Mouse (Mus musculus): ENCODE data around the gene Lrrc26. TPM values are rescaled to one million over a fixed set of nuclear protein-coding genes. Genes with fewer than 3 reads are reported as not detected.

Lrrc26 gene
- polyA plus RNA-seq, 1 experiment from 2014 or later = 6.6 TPM

- WGBS = 81% methylated on average over 6 of the region's 6 CpGs
Measured at GRCm38 (mm10) chr2:25287927-25288649, 1.6 kb upstream of the Lrrc26 start, which contains the start of gene Tmem210. TSS of gene Tmem210 (plus strand) at chr2:25288145.

GRCm38 (mm10) chr2:25288734-25289345 is 875 bp upstream of the Lrrc26 start:
- Histone ChIP-seq H3K9ac (ENCODE audit: low read depth, low read length) (no peak overlapping the region), H3K4me3 (ENCODE audit: low read depth, low read length) (no peak overlapping the region), H3K27ac (ENCODE audit: low read depth, low read length) (no peak overlapping the region), H3K4me2 (replicated peaks; ENCODE audit: low read depth) (no peak overlapping the region), H3K27me3 (replicated peaks; ENCODE audit: control insufficient read depth, insufficient read depth, low read length) (peaks cover 45% of the 10 kb centered on the region), H3K4me1 (replicated peaks; ENCODE audit: control insufficient read depth, insufficient read depth, low read length) (peaks cover 19% of the 10 kb centered on the region; the same call in 1 of the 2 replicates), H3K36me3 (ENCODE audit: control insufficient read depth, insufficient read depth) (peaks cover 16% of the 10 kb centered on the region), H3K9me3 (ENCODE audit: control insufficient read depth) (no peaks in the 10 kb centered on the region)
- 0 out of 2 replicates have a peak, but pooled peaks have one; percentile 28 for TF ChIP-seq CTCF (IDR thresholded peaks at IDR 0.05; ENCODE audit: low read depth)
- 85% methylated on average over 7 of the region's 7 CpGs for WGBS
- no peak for ATAC-seq

More at GRCm38 (mm10) chr2:25287927-25288649, 1.6 kb upstream of the Lrrc26 start, which contains the start of gene Tmem210:
- no peak for TF ChIP-seq CTCF (IDR thresholded peaks at IDR 0.05; ENCODE audit: low read depth)
- peaks cover 22% of the 10 kb centered on the region for H3K36me3 ChIP-seq (ENCODE audit: control insufficient read depth, insufficient read depth)
- H3K27ac ChIP-seq (ENCODE audit: low read depth, low read length) = peak within 1 kb of the TSS; percentile 90
- H3K4me1 ChIP-seq (replicated peaks; ENCODE audit: control insufficient read depth, insufficient read depth, low read length) = peaks cover 19% of the 10 kb centered on the region; the same call in 1 of the 2 replicates
- peak within 1 kb of the TSS; percentile 37; the same call in 1 of the 2 replicates for H3K4me2 ChIP-seq (replicated peaks; ENCODE audit: low read depth)
- peaks cover 40% of the 10 kb centered on the region for H3K27me3 ChIP-seq (replicated peaks; ENCODE audit: control insufficient read depth, insufficient read depth, low read length)
- H3K9ac ChIP-seq (ENCODE audit: low read depth, low read length) = no peak within 1 kb of the TSS
- no peaks in the 10 kb centered on the region for H3K9me3 ChIP-seq (ENCODE audit: control insufficient read depth)
- H3K4me3 ChIP-seq (ENCODE audit: low read depth, low read length) = no peak within 1 kb of the TSS
- no peak for ATAC-seq

GRCm38 (mm10) chr2:25290101-25290815 is 543 bp downstream of the Lrrc26 start:
- peak overlapping the region; percentile 42 for H3K4me3 ChIP-seq (ENCODE audit: low read depth, low read length)
- 2% methylated on average over 54 of the region's 54 CpGs for WGBS
- H3K9ac ChIP-seq (ENCODE audit: low read depth, low read length) = 0 out of 2 replicates have a peak overlapping the region, but pooled peaks have one; percentile 17
- TF ChIP-seq CTCF (IDR thresholded peaks at IDR 0.05; ENCODE audit: low read depth) = no peak
- no peak for ATAC-seq
- H3K9me3 ChIP-seq (ENCODE audit: control insufficient read depth) = no peaks in the 10 kb centered on the region
- H3K4me1 ChIP-seq (replicated peaks; ENCODE audit: control insufficient read depth, insufficient read depth, low read length) = peaks cover 19% of the 10 kb centered on the region; the same call in 1 of the 2 replicates
- peaks cover 46% of the 10 kb centered on the region for H3K27me3 ChIP-seq (replicated peaks; ENCODE audit: control insufficient read depth, insufficient read depth, low read length)
- peak overlapping the region; percentile 75 for H3K4me2 ChIP-seq (replicated peaks; ENCODE audit: low read depth)
- no peak overlapping the region for H3K27ac ChIP-seq (ENCODE audit: low read depth, low read length)
- peaks cover 2% of the 10 kb centered on the region; the same call in 1 of the 2 replicates for H3K36me3 ChIP-seq (ENCODE audit: control insufficient read depth, insufficient read depth)

GRCm38 (mm10) chr2:25290816-25291130 is 1.1 kb downstream of the Lrrc26 start:
- TF ChIP-seq CTCF (IDR thresholded peaks at IDR 0.05; ENCODE audit: low read depth) = no peak
- Histone ChIP-seq H3K4me3 (ENCODE audit: low read depth, low read length) (peak overlapping the region; percentile 42), H3K36me3 (ENCODE audit: control insufficient read depth, insufficient read depth) (no peaks in the 10 kb centered on the region; the same call in 1 of the 2 replicates), H3K4me1 (replicated peaks; ENCODE audit: control insufficient read depth, insufficient read depth, low read length) (peaks cover 16% of the 10 kb centered on the region; the same call in 1 of the 2 replicates), H3K27me3 (replicated peaks; ENCODE audit: control insufficient read depth, insufficient read depth, low read length) (peaks cover 46% of the 10 kb centered on the region), H3K9ac (ENCODE audit: low read depth, low read length) (no peak overlapping the region), H3K4me2 (replicated peaks; ENCODE audit: low read depth) (peak overlapping the region; percentile 75), H3K9me3 (ENCODE audit: control insufficient read depth) (no peaks in the 10 kb centered on the region), H3K27ac (ENCODE audit: low read depth, low read length) (no peak overlapping the region)
- ATAC-seq = no peak
- WGBS = under 1% methylated on average over 18 of the region's 18 CpGs

GRCm38 (mm10) chr2:25291184-25292053 is 1.7 kb downstream of the Lrrc26 start:
- Histone ChIP-seq H3K9me3 (ENCODE audit: control insufficient read depth) (no peaks in the 10 kb centered on the region), H3K27ac (ENCODE audit: low read depth, low read length) (no peak overlapping the region), H3K4me1 (replicated peaks; ENCODE audit: control insufficient read depth, insufficient read depth, low read length) (peaks cover 11% of the 10 kb centered on the region; the same call in 1 of the 2 replicates), H3K4me3 (ENCODE audit: low read depth, low read length) (peak overlapping the region; percentile 42), H3K36me3 (ENCODE audit: control insufficient read depth, insufficient read depth) (no peaks in the 10 kb centered on the region; the same call in 1 of the 2 replicates), H3K4me2 (replicated peaks; ENCODE audit: low read depth) (peak overlapping the region; percentile 75), H3K27me3 (replicated peaks; ENCODE audit: control insufficient read depth, insufficient read depth, low read length) (peaks cover 46% of the 10 kb centered on the region), H3K9ac (ENCODE audit: low read depth, low read length) (no peak overlapping the region)
- 8% methylated on average over 27 of the region's 32 CpGs for WGBS
- TF ChIP-seq CTCF (IDR thresholded peaks at IDR 0.05; ENCODE audit: low read depth) = no peak; the same call in 1 of the 2 replicates
- no peak for ATAC-seq
